Mouse (Mus musculus) CH12.LX (cell line): ENCODE results near the gene Alox12b. TPM values are rescaled to one million over a fixed set of nuclear protein-coding genes. Genes with fewer than 3 reads are reported as not detected.

Experiments
- DNase-seq: peaks from one replicate; pipeline ENCODE4 v3.0.0-alpha.2; 2013; ENCODE audit errors: extremely low read depth
- H3K27ac ChIP-seq: 2 replicates; pipeline ENCODE4 v1.5.1; 2012; ENCODE audit warnings: low read depth, mild to moderate bottlenecking, control low read depth, moderate library complexity; ENCODE audit not compliant: insufficient read depth
- H3K27me3 ChIP-seq: replicated peaks from 2 replicates; pipeline ENCODE3; 2012; ENCODE audit warnings: inconsistent platforms
- H3K36me3 ChIP-seq, 2 experiments: replicated peaks in 1 of 2; 2 replicates each; pipeline versions ENCODE3 to v1.6.1; 2012; ENCODE audit warnings: inconsistent platforms in 1 of 2, low read length in 1 of 2, mild to moderate bottlenecking in 1 of 2, mixed read lengths in 1 of 2, moderate library complexity in 1 of 2; ENCODE audit not compliant: control insufficient read depth in 1 of 2, insufficient read depth in 1 of 2
- H3K4me1 ChIP-seq, 2 experiments: 2 replicates each; pipeline ENCODE4 v1.6.1; 2012; ENCODE audit warnings: inconsistent platforms in 1 of 2, moderate library complexity in 1 of 2; ENCODE audit not compliant: insufficient read depth in 2 of 2, control insufficient read depth in 1 of 2
- H3K4me2 ChIP-seq: 2 replicates; pipeline ENCODE4 v1.6.1; 2012; ENCODE audit warnings: low read depth, mild to moderate bottlenecking, control low read depth; ENCODE audit not compliant: poor library complexity, insufficient read depth, severe bottlenecking
- H3K4me3 ChIP-seq, 3 experiments: fragments of 150-350 bp in 1 of 3; sonication (generic) in 1 of 3; replicated peaks in 1 of 3; 2 replicates each; pipeline versions ENCODE3 to v1.5.1; 2011 to 2012; ENCODE audit warnings: low read depth in 2 of 3, low read length in 2 of 3, mild to moderate bottlenecking in 2 of 3, moderate library complexity in 2 of 3, control low read depth in 1 of 3, improper control_type of control experiment in 1 of 3, inconsistent platforms in 1 of 3, mixed read lengths in 1 of 3; ENCODE audit not compliant: poor library complexity in 1 of 3
- H3K79me2 ChIP-seq: replicated peaks from 2 replicates; pipeline ENCODE4 v1.6.1; 2012; ENCODE audit warnings: mild to moderate bottlenecking, moderate library complexity; ENCODE audit not compliant: control insufficient read depth, poor library complexity, insufficient read depth, severe bottlenecking; ENCODE audit errors: extremely low read depth
- H3K9ac ChIP-seq: 2 replicates; pipeline ENCODE4 v1.6.1; 2012; ENCODE audit warnings: low read depth, mild to moderate bottlenecking, control low read depth, moderate library complexity; ENCODE audit not compliant: insufficient read depth
- H3K9me3 ChIP-seq: replicated peaks from 2 replicates; pipeline ENCODE3; 2012; ENCODE audit warnings: low read length, inconsistent platforms, mixed read lengths
- CHD1 ChIP-seq: IDR thresholded peaks from 2 replicates; pipeline ENCODE4 v1.6.1; 2012; ENCODE audit warnings: low read depth, low read length, improper control_type of control experiment, inconsistent platforms
- CHD2 ChIP-seq: IDR thresholded peaks from 2 replicates; pipeline ENCODE4 v1.6.1; 2011; ENCODE audit warnings: low read length, improper control_type of control experiment
- MAX ChIP-seq: IDR thresholded peaks from 2 replicates; pipeline ENCODE4 v1.6.1; 2011; ENCODE audit warnings: low read length, improper control_type of control experiment
- MAZ ChIP-seq: IDR thresholded peaks from 2 replicates; pipeline ENCODE4 v1.6.1; 2012; ENCODE audit warnings: low read depth, mild to moderate bottlenecking, inconsistent platforms, low read length, improper control_type of control experiment, moderate library complexity
- MXI1 ChIP-seq: IDR thresholded peaks from 2 replicates; pipeline ENCODE4 v1.6.1; 2011; ENCODE audit warnings: mild to moderate bottlenecking, low read depth, low read length, improper control_type of control experiment
- MYC ChIP-seq: IDR thresholded peaks from 2 replicates; pipeline ENCODE4 v1.6.1; 2011; ENCODE audit warnings: low read depth, mild to moderate bottlenecking, improper control_type of control experiment, low read length
- NELFE ChIP-seq: IDR thresholded peaks from 2 replicates; pipeline ENCODE4 v1.6.1; 2011; ENCODE audit warnings: low read depth, low read length, improper control_type of control experiment
- NRF1 ChIP-seq: IDR thresholded peaks from 2 replicates; pipeline ENCODE4 v1.6.1; 2014; ENCODE audit warnings: low read depth, mild to moderate bottlenecking, inconsistent platforms, low read length, improper control_type of control experiment, moderate library complexity
- PAX5 ChIP-seq: IDR thresholded peaks from 2 replicates; pipeline ENCODE4 v1.6.1; 2012; ENCODE audit warnings: low read length, inconsistent platforms, mixed read lengths
- POLR2A ChIP-seq: IDR thresholded peaks from 2 replicates; pipeline ENCODE4 v1.6.1; 2011; ENCODE audit warnings: low read depth, mild to moderate bottlenecking, improper control_type of control experiment, low read length
- TCF12 ChIP-seq: IDR thresholded peaks from 2 replicates; pipeline ENCODE4 v1.6.1; 2014; ENCODE audit warnings: low read depth, mild to moderate bottlenecking, inconsistent platforms, low read length, improper control_type of control experiment
- UBTF ChIP-seq: IDR thresholded peaks from 2 replicates; pipeline ENCODE4 v1.6.1; 2012; ENCODE audit warnings: low read depth, mild to moderate bottlenecking, inconsistent platforms, low read length, improper control_type of control experiment, moderate library complexity
- ZC3H11A ChIP-seq: IDR thresholded peaks from 2 replicates; pipeline ENCODE4 v1.6.1; 2012; ENCODE audit warnings: low read depth, mild to moderate bottlenecking, inconsistent platforms, low read length, improper control_type of control experiment
- dilution Hi-C: fragments of 300-500 bp; cut with MboI; formaldehyde crosslinking; loops from 2 replicates; pipeline ENCODE4 v1.14.3; 2020; ENCODE audit warnings: low sequenced_read_pairs; ENCODE audit not compliant: extremely low pct_unique_long_range_greater_than_20kb, extremely low pct_ligation_motif_present
- in situ Hi-C: fragments of 300-500 bp; cut with MboI; formaldehyde crosslinking; loops from 3 replicates; pipeline ENCODE4 v1.14.3; 2019; ENCODE audit warnings: low sequenced_read_pairs, low pct_ligation_motif_present, low pct_unique_long_range_greater_than_20kb, mixed read lengths
- polyA plus RNA-seq: library from polyadenylated mRNA; unstranded; fragments of >175 nt; gene quantifications from 2 replicates; pipeline ENCODE4 v1.2.1, GENCODE M21; 2012; ENCODE audit warnings: low read depth; ENCODE audit not compliant: insufficient read length
- total RNA-seq, 2 experiments: library from RNA; depleted of rRNA; stranded (reverse); fragments of 300-350 nt in 1 of 2; fragments of >200 nt in 1 of 2; gene quantifications; 2 replicates each; pipeline ENCODE4 v1.2.3; 2012 to 2014

Alox12b gene
- total and polyA plus RNA-seq, 3 experiments = not detected

DNA sequence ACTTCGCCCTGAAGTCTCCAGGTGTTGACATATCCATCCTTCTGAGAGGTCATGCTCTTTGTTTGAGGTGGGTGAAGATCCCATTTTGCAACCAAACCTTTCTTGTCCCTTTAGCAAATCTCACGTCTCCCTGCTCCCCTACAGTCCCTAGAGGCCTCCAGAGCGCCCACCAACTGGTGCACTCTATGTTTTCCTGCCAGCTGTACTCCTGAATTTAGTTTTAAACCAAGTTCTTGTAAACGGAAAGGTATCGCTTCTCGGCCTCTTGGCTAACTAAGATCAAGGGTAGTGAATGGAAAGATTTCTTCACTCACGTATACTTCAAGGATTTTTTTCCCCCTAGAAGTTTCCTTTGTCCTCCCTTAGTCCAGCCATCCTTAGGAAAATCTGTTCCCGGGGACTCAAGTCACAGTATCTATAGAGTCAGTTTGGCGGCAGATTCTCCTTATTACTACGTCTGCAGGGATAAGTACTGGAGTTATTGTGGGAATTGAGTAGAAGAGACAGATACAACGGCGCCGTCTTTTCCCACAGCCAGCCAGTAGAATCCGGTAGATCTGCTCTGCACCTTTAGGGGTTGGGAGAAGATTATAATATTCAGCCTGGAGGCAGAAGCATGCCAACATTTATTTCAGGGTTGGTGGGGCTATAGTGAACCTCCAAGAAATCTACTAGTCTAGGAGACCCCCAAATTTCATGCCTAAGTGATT, 37.2 kb upstream of the Alox12b start:
- in situ Hi-C loops (loop anchor here (5.0 kb wide), 1 partner anchor 57 kb away; no protein-coding TSS in a partner anchor), dilution Hi-C loops (no loop called here)
- H3K4me2 ChIP-seq = peak overlapping the region; percentile 88
- no peaks in the 10 kb centered on the region for H3K9me3 ChIP-seq
- no peak for TF ChIP-seq TCF12
- no peak for TF ChIP-seq CHD2
- TF ChIP-seq MAZ = no peak
- TF ChIP-seq POLR2A = no peak
- TF ChIP-seq NRF1 = no peak
- no peak for TF ChIP-seq NELFE
- H3K9ac ChIP-seq = no peak overlapping the region
- H3K27me3 ChIP-seq = peaks cover 70% of the 10 kb centered on the region
- peak overlapping the region in 2 of 3 experiments; percentile 22 to 62 for H3K4me3 ChIP-seq
- peaks cover 2 to 43% of the 10 kb centered on the region in 2 experiments; a peak in 2 of 4 replicates for H3K4me1 ChIP-seq
- no peak overlapping the region for H3K27ac ChIP-seq
- no peaks in the 10 kb centered on the region for H3K36me3 ChIP-seq
- no peaks in the 10 kb centered on the region for H3K79me2 ChIP-seq
- no peak for DNase-seq

DNA sequence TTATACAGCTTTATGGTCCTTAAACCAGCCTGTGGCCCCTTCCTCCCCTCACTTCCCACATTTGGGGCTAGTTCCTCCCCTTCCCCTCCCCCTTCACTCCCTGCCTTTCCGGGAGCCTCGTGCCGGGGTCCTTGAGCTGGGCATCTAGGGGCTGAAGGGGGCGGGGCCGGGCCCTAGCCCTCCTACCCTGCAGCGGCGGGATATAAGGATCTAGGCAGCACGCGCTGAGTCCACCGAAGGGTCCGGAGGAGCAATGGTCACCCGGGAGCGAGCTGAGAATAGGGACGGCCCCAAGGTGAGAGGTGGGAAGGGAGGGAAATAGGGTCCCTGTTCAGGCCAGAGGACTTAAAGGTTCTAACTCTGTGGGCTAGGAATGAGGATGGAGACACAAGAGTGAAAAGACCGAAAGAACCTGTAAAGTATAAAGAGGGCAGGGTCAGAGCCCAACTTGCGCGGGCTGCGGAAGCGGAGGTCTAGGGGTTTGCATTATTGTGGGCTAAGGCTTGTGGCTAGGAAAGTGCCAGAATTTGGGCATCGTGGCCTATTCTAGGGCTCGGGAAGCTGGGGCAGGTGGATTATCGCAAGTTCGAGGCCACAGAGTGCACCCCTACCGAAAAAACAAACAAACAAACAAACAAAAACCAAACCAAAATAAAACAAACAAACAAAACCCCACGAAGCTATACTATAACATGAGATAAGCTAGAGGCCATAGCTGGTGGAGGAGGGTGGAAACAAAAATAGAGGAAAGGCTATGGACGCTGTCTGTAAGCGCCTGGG, 36.4 kb upstream of the Alox12b start, which contains the start of gene Hes7:
Gene Hes7 (plus strand): TSS at position 184 of the 780 bp plus-strand sequence.
- H3K4me2 ChIP-seq = peak within 1 kb of the TSS; percentile 88
- peaks cover 62% of the 10 kb centered on the region for H3K27me3 ChIP-seq
- dilution Hi-C loops = no loop called here

DNA sequence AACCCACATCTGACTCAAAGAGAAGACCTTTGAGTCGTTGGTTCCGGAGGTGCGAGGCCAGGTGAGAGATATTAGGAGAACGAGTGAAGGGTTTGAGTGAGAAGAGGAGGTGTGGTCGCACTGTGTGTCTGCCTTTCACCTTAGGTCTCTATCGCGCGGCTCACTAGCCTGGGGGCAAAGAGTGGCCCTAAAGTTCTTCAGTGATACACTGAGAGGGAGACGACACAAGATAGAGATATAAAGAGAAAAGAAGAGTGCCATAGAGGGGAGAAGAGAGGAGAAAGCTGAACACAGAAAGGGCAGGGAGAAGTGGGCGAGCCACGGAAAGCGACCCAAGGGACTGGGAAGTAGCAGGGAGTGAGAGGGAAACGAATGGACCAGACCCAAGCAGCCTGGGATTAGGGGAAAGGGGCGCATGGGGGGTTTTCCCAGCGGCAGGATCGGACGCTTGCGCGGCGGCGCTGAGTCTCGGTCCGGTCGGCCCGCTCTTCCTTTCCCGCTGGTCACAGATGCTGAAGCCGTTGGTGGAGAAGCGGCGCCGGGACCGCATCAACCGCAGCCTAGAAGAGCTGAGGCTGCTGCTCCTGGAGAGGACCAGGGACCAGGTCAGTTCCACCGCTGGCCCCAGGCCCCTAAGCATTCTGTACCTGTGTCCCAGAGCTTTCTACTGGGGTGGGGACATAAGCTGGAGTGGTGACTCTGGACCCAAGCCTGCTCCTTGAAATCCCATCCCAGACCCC, 35.6 kb upstream of the Alox12b start:
- no peaks in the 10 kb centered on the region for H3K79me2 ChIP-seq

More for the DNA sequence above, 36.4 kb upstream of the Alox12b start, which contains the start of gene Hes7:
- Histone ChIP-seq H3K4me3 (peak within 1 kb of the TSS; percentile 22 to 76 (median 69)), H3K27ac (no peak within 1 kb of the TSS), H3K9me3 (no peaks in the 10 kb centered on the region), H3K4me1 (peaks cover 2 to 42% of the 10 kb centered on the region in 2 experiments; a peak in 2 of 4 replicates), H3K36me3 (no peaks in the 10 kb centered on the region), H3K79me2 (no peaks in the 10 kb centered on the region)
- DNase-seq = no peak
- in situ Hi-C loops = no loop called here
- TF ChIP-seq NELFE = 0 out of 2 replicates have a peak, but pooled peaks have one; percentile 26
- 0 out of 2 replicates have a peak, but pooled peaks have one; percentile 30 for TF ChIP-seq MAZ
- TF ChIP-seq UBTF = no peak
- TF ChIP-seq, all 38 proteins: peak for 2
- no peak within 1 kb of the TSS for H3K9ac ChIP-seq

More for the DNA sequence above, 35.6 kb upstream of the Alox12b start:
- Histone ChIP-seq H3K36me3 (no peaks in the 10 kb centered on the region), H3K4me1 (peaks cover 3 to 45% of the 10 kb centered on the region in 2 experiments), H3K27ac (no peak overlapping the region)
- no peak for DNase-seq
- TF ChIP-seq MAX (0 out of 2 replicates have a peak, but pooled peaks have one; percentile 35), MYC (0 out of 2 replicates have a peak, but pooled peaks have one; percentile 37), NRF1 (0 out of 2 replicates have a peak, but pooled peaks have one; percentile 22), ZC3H11A (no peak), PAX5 (no peak), MAZ (no peak), CHD1 (no peak), MXI1 (0 out of 2 replicates have a peak, but pooled peaks have one; percentile 39)
- TF ChIP-seq, all 38 proteins: peak for 4
- dilution Hi-C loops = no loop called here
- Histone ChIP-seq H3K27me3 (peaks cover 60% of the 10 kb centered on the region), H3K9me3 (no peaks in the 10 kb centered on the region), H3K4me2 (peak overlapping the region; percentile 78), H3K9ac (peak overlapping the region; percentile 68; the same call in 1 of the 2 replicates), H3K4me3 (peak overlapping the region; percentile 52 to 76 (median 69))
- in situ Hi-C loops = no loop called here
